Mouse (Mus musculus) cerebellum, adult 2 months (tissue): Measurements from ENCODE around the gene Treh.

Source experiments
- CTCF ChIP-seq: fragments of 200-500 bp; IDR thresholded peaks from 2 replicates; pipeline ENCODE4 v1.5.1; 2011; ENCODE audit warnings: low read depth, mild to moderate bottlenecking, control low read depth, low read length, moderate library complexity, borderline replicate concordance; ENCODE audit not compliant: insufficient read depth
- POLR2A ChIP-seq: fragments of 200-500 bp; IDR thresholded peaks from 2 replicates; pipeline ENCODE4 v1.6.1; 2011; ENCODE audit warnings: low read length, control low read depth, borderline replicate concordance; ENCODE audit not compliant: insufficient read depth

- TF ChIP-seq CTCF (no peak), POLR2A (no peak)
Measured at GRCm38 (mm10) chr9:44688013-44688412, 15.0 kb downstream of the Treh start.
